Mouse (Mus musculus): Measurements from ENCODE around the gene Nme4.
"Not testable (repeated sequence)": the region's sequence is repeated elsewhere in the genome, so short reads cannot be mapped to it uniquely, and the experiment has no call there.

The Nme4 gene

DNA sequence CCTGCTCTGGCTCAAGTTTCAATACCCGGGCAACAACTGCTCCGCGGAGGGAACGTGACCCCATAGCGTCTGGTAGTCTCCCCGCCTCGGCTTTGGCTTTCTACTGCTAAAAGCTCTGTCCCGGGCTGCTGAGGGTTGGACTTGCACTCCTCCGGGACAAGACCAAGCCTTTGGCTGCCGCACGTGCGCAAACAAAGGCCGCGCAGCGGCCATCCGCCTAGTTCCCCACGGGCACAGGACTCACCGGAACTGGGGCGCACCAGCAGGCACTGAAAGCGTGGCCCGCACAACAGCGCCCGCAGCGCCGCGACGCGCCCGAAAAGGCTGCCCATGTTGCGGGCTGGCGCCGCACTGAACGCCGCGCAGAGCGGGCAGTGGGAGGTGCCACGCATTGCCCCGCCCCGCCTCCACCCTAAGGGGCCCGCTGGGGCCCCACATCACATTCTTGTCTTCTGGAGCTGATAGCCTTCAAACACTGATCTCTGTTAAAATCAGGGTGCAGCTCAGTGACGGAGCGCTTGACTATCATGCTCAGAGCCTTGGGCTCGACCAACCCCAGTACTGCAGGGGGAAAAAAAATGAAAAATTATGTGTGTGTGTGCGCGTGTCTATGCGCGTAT lies at the start of gene Nme4:
TSS of gene Nme4 (minus strand) at position 482 of the 620 bp plus-strand sequence.
- peak in 1 of 2 experiments; percentile 35 for DNase-seq (ENCODE audit: low spot score in 2 of 2)

DNA sequence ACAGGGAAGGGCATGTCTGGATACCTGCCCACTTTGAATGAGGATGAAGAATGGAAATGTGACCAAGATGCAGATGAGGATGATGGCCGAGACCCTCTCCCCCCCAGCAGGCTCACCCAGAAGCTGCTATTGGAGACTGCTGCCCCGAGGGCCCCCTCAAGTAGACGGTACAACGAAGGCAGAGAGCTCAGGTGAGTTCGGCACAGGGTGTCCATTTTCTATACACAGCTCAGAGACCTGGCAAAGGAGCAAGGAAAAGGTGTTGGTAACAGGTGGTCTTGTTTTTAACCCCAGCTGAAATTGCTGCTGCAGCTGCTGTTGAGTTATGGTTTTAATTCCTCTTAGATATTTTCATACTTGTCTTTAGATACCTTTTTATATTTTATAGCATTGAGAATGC lies 48.0 kb upstream of the Nme4 start:
- DNase-seq (ENCODE audit: low spot score in 2 of 2) = no peak

- no peak for DNase-seq (ENCODE audit: low spot score in 2 of 2)
These were observed 47.4 kb upstream of the Nme4 start for GRCm38 (mm10) chr17:26142796-26143195.

GRCm38 (mm10) chr17:26138901-26139381 lies 43.5 kb upstream of the Nme4 start:
- DNase-seq (ENCODE audit: low spot score in 2 of 2) = no peak

- DNase-seq (ENCODE audit: low spot score in 2 of 2) = peak; percentile 93 to 94
These were observed 42.9 kb upstream of the Nme4 start, which contains the start of gene Axin1 for GRCm38 (mm10) chr17:26138239-26138836. Axin1 (plus strand) TSS chr17:26138688.

- DNase-seq (ENCODE audit: low spot score in 2 of 2) = no peak
These were observed 42.3 kb upstream of the Nme4 start for GRCm38 (mm10) chr17:26137751-26138130.

GRCm38 (mm10) chr17:26137106-26137750 lies 41.8 kb upstream of the Nme4 start:
- no peak for DNase-seq (ENCODE audit: low spot score in 2 of 2)

DNA sequence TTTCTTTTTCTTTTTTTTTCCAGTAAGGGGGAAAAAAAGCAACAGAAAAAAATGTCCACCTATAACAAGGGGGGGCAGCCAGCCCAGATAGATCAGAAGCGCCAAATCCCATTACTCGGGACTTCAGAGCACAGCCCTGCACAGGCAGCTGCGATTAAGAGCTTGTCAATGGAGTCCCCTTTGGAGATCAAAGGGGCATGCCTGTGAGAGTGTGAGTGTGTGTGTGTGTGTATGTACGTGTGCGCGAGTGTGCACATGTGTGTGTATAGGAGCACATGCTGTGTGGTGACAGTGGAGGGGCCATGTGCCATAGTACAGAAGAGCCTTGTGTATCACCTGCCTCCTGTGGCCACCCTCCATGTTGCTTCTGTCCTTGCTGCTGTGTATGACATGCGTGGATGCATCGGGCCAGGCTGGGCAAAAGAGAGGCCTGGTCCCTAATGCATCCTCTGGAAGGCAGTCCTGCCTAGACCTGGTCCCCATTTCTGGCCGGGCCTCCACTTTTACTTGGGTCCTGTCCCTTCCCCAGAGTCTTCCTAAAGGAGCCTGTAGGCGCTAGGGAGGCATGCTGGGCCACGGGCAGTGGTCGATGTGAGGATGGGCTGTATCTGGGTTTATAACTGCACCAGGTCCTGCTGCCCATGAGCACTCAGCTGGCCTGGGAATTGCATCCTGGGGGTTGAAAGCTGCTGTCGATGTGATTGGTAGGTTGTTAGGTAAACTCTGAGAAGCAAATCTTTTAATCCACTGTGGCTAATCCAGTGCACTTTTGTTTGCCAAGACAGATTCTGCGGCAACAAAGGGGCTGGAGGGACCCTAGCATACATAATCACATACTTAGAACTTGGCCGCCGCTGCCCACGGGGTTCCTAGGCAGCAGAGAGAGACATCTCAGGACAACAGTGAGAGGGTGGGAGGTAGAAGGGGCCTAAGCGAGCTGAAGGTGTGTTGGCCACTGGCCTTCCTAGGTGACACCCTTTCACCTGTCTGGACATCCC lies 36.8 kb upstream of the Nme4 start:
- no peak for DNase-seq (ENCODE audit: low spot score in 2 of 2)

DNA sequence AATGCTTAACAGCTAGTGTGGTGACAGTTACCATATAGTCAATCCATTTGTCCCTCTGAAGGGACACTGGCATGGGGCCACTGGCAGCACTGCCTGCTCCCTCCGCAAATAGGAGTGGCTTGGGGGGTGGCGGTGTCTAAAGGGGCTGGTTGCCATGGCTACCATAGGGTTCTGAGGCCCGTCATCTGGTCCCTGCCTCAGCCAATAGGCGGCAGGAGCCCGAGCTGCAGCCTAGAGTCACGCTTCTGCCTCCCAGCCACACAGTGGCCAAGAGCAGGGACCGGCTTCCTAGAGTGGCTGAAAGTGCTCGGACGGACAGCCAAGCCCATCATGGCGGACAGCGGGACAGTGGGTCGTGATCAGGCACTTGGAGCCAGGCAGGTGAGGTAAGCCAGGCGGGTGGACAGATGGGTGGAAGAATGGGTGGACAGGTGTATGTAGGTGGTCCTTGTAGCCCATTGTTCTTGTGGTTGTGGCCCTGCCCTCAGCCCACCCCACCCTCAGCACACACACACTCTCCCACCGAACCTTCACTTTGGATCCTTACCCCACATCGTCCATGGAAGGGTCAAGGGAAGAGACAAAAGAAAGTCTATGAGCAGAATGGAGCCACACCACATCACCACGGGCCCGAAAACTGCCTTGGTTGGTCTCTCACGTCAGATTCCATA lies 35.8 kb upstream of the Nme4 start:
- no peak for DNase-seq (ENCODE audit: low spot score in 2 of 2)

GRCm38 (mm10) chr17:26125226-26125625 lies 29.8 kb upstream of the Nme4 start:
- DNase-seq (ENCODE audit: low spot score in 2 of 2) = no peak

DNA sequence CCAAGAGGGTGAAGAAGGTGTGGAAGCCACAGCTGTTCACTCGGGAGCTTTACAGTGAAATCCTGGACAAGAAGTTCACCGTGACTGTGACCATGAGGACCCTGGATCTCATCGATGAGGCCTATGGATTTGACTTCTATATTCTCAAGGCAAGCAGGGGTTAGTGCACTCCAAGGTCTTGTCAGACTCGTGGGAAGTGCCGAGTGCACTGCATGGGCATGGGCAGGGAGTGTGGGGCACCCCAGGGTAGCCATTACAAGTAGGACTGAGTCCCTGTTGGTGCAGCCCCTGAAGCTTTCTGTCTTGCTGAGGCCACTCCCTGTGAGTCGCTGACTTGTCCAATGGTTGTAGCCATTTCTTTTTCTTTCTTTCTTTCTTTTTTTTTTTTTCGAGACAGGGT lies 29.2 kb upstream of the Nme4 start:
- no peak for DNase-seq (ENCODE audit: low spot score in 2 of 2)

- DNase-seq (ENCODE audit: low spot score in 2 of 2) = peak; percentile 92
These were observed 27.9 kb upstream of the Nme4 start, which contains the start of gene Mrpl28 for GRCm38 (mm10) chr17:26123267-26123684. Mrpl28 (plus strand) TSS chr17:26123500.

DNA sequence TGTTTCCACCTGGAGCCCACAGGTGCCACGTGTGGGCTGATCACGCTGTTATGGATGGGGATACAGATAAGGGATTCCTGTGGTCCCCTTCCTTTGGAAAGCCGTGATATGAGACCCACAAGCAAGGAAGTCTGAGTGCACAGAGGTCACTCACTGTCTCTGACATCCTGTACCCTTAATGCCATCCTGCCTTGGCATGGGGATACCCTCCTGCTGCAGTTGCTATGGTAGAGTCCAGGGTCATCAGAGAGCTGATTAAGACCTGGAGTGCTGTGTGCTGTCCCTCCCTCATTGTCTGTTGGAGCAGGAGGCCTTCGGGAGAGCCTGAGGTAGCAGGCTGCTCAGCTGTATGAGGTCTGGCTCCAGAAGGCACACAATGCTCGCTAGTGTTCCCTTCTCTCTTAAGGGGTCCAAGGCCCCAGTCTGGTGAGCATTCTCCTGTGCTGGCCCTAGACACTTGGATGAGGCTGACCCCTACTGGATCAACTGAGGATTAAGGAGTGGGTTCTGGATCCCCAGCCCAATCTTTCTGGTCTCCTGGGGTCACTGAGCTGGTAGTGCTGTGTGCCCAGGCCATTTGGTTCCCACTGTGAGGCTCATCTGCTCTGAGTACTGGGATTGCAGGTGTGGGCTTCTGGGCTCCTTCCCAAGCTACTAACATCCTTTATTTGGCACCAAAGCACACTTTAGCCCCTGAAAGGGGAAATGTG lies 27.2 kb upstream of the Nme4 start:
- DNase-seq (ENCODE audit: low spot score in 2 of 2) = no peak

GRCm38 (mm10) chr17:26119766-26120710 lies 24.6 kb upstream of the Nme4 start:
- no peak for DNase-seq (ENCODE audit: low spot score in 2 of 2)

DNA sequence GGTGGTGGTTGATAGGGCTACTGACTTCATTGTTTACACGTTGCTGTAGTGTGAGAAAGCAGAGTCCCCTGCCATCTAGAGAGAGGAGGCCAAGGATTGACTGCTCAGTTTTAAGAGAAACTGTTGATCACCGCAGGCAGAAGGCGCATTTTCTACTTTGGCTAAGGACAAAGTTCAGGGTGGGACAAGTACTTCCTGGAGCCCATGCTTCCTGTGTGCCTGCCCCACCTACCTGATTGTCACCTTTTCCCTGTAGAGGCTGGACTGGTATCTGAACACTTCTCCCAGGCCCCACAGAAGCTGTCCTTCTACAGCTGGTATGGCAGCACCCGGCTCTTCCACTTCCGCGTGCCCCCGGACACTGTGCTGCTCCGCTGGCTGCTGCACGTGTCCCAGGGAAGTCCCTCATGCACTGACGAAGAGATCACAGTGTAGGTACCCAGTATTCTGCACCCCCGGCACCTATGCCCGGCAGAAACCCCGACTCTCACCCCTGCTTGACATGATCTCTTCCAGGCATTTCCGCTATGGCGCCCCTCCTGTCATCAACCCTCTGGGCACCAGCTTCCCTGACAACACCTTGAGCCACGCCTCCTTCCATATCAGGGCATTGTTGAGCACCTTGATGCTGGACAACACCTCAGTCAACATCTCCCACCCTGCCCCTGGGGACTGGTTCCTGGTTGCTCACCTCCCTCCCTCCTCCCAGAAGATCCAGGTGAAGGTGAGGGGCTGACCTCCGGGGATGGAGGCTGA lies 21.3 kb upstream of the Nme4 start:
- no peak for DNase-seq (ENCODE audit: low spot score in 2 of 2)

GRCm38 (mm10) chr17:26115956-26116487 lies 20.6 kb upstream of the Nme4 start:
- no peak for DNase-seq (ENCODE audit: low spot score in 2 of 2)

DNA sequence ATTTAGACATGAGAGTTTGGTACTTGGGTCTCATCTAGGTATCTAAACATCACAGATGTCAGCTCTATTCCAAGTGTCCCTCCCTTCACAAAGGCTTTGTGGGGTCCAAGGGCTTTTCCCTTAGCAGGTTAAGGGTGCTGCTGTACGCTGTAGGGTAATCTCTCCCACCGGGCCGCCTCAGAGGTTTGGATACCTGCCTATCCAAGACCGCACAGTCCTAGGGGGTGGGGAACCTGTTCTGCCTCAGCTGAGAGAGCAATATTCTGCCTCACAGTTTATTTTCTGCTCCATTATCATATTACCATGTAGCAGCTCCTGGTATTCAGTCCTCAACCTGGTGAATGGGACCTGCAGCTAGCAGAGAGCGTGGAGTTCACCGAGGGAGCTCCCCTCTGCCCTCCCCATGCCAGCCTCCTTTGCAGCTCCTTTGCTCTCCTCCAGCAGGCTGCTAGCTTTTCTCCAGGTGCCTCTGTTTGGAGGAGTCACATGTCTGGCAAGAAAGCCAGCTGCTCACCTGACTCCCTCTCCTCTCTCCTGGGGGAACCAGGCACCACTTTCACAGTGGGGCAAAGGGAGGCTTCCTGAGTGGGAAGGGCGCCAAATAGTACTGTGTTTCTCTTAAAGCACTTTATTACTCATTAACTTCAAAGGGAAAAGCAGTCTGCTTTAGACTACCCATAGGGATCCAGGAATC lies 19.9 kb upstream of the Nme4 start:
- no peak for DNase-seq (ENCODE audit: low spot score in 2 of 2)

- DNase-seq (ENCODE audit: low spot score in 2 of 2) = not testable (repeated sequence)
These were observed 19.1 kb upstream of the Nme4 start for GRCm38 (mm10) chr17:26114461-26114860.
